Mouse (Mus musculus) left cerebral cortex, adult 11 months (tissue): Measurements from ENCODE around the gene Mpped2.

Experiments used
- DNase-seq: peaks from one replicate; pipeline ENCODE4 v3.0.0; 2022; ENCODE audit warnings: low spot score

Mpped2 gene

GRCm38 (mm10) chr2:106692783-106693701 is at the start of gene Mpped2:
Mpped2 (plus strand) TSS chr2:106693269.
- no peak for DNase-seq

DNA sequence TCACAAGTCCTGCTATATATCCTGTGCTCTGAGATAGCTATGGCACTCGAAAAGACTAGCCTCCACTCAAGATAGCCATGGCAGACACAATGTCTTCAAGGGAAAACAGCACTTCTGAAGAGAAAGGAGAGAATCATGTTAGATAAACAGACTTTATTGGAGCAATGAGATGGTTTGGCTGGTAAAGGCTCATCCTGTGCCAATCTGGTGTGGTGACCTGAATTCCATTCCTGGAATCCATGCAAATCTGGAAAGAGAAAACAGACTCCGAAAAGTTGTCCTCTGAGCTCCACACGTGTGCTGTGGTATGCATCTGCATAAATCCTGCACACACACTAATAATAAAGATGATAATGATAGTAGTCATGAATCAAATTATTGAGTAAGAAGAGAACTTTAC is 48.3 kb upstream of the Mpped2 start:
- DNase-seq: no peak

GRCm38 (mm10) chr2:106649686-106650570 is 43.1 kb upstream of the Mpped2 start:
- DNase-seq: peak; percentile 81

- DNase-seq: no peak
These were observed 40.9 kb upstream of the Mpped2 start for GRCm38 (mm10) chr2:106652151-106652550.

DNA sequence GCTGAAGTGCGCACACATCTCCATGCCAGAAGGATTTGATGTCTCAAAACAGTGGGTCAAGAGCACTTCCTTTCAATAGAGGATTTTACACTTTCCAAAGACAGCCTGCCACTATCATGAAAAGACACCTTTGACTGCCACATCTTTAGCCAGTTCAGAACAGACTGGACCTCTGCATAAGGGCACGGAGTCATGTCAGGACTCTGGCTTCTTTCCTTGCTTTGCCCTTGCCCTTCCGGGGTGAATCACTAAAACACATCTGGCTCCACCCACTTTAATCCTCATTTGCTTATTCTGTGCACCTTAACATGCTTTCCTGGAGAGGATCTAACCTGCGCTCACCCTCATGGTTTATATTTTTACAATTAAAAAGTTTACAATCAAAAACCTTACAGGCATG is 40.3 kb upstream of the Mpped2 start:
- DNase-seq: no peak

GRCm38 (mm10) chr2:106653261-106653660 is 39.8 kb upstream of the Mpped2 start:
- no peak for DNase-seq

- no peak for DNase-seq
These were observed 37.8 kb upstream of the Mpped2 start for GRCm38 (mm10) chr2:106655271-106655670.

DNA sequence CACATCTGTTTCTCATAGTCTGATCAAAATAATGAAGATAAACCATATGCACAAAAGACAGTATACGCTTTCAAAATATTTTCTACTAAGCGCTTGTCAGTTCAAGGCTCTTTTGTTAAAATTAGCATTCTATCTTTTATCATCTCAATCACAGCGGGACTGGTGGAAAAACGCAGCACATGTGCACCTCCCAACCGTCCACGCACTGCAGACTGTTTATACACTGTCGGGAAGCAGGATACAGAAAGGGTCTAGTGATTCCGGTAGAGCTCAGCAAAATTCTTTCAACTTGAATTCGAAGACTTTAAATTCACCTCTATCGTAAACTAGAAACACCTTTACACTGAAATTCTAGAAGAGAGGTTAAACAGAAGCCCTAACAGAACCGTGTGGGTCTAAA is 27.8 kb upstream of the Mpped2 start:
- no peak for DNase-seq

DNA sequence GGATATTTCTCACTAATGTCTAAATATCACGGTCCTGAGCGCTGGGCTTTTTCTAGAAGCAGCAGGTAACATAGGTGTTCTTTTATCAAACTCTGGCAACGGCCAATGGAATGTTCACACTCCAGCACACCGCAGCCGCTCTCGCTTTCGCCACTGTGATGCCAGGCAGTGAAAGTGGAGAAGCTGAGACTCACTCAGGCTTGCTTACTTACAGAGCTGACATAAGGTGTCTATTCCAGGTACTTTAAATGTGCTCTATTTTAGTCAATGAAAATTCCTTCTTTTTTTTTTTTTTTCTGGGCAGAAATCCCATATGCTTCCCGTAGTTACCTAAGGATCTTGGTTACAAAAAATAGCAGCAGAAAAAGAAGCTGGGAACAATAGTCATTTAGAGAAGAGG is 18.8 kb upstream of the Mpped2 start:
- DNase-seq: no peak

DNA sequence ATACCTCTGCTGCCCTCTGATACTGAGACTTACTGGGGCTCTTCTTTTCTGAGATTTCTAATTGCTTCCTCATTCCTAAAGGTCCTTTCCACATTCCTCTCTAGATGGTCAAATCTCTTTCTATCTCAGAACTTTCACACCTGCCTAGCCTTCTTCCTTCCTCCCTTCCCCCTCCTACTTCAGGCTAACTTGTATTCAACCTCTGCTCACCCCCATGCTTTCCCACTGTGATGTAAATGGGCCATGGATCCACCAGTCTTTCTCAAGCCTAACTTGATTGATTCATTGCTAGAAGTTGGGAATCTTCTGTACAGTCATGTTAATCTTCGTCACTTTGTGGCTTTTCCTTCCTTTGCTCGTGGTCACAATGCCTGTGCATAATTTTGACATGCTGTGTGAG is 15.6 kb upstream of the Mpped2 start:
- DNase-seq: no peak

DNA sequence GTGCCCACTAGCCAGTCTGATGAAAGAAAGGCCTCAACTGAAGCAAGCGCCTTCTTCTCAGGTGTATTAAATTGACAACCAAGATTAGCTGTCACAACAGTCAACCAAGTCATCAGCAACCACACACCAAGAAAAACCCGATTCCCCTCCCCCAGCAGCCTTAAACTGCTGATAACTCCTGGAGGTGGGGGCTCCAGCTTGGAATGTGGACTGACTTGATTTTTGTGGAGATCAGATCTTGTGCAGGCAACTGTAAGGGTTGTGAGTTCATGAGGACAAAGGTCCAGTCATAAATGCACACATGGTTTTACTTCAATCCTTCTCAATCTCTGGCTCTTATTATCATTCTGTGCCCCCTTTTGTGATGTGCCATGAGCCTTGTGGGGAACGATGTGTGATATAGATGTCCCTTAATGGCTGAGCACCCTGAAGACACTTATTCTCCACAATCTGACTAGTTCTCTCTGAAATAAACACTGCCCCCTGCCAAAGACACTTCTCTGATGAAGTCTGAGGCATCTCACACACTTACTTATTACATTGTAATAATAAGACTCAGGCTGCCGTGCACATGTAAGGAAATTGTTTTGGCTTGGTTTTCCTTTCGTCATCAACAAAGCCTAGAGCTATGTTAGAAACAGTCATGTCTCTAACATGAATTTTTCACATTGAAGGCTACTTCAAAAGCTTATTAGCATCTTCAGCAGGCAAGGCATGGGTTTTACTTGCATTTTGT is 13.2 kb upstream of the Mpped2 start:
- no peak for DNase-seq

DNA sequence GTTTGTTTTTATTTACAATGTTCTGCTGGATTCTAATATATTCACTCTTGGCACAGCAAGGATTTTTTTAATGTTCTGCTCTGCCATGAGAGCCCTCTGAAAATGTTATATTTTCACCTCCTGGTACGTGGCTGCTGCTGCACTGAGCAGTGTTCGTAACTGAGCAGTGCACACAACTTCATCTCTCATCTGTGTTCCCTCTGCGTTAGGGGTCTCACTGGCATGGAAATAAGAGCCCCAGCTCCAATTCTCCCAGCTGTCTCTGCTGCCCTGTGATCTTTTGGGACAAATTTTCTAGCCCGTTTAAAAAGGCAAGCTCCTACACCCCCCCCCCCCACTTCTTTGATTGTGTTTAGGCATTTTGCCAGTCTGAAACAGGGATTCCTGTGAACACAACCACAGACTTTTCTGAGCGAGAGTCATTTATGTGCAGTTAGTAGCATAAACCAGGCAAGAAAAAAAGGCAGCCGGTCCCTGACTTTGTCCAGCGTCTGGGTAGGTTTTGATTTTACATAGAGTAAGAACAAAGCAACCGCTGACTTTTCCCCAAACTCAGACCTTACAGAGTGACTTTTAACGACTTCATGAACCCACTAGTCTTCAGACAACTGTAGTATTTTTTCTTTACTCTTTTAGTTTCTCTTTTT is 9.8 kb upstream of the Mpped2 start:
- no peak for DNase-seq

DNA sequence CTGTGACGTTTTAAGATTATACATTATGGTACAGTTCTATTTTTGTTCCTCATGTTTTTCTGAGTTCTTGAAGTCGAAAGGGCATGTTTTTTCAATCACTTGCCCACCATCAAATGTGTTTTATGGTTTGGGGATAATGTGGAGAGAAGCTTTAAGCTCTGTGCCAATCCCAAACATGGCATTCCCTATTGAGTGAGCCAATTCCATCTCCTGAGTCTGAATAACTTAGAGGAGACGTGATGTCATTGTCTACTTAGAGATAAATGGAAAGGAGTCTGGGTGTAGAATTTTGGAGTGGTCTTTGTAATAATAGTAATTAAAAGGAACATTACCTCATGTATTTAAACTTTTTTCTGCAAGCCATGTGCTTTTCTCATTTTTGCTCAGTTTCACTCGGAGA is 9.2 kb upstream of the Mpped2 start:
- no peak for DNase-seq

GRCm38 (mm10) chr2:106691753-106692363 is 1.2 kb upstream of the Mpped2 start:
- no peak for DNase-seq

DNA sequence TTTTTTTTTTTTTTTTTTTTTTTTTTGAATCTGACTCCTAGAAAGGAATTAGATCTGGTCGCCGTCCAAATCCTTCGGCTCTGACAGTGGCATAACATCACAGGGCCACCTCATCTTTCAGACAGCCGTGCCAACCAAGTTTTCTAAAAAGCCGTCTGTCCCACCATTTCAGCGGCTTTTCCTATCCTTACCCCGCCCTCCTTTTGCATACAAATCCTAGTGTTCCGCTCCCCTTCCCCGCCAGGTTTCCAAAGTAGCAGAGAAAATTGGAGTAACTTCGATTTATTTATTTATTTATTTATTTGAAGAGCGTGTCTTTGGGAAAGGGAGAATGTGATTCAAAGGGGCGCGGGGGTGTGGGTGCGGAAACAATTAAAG is 675 bp upstream of the Mpped2 start:
- DNase-seq: no peak

DNA sequence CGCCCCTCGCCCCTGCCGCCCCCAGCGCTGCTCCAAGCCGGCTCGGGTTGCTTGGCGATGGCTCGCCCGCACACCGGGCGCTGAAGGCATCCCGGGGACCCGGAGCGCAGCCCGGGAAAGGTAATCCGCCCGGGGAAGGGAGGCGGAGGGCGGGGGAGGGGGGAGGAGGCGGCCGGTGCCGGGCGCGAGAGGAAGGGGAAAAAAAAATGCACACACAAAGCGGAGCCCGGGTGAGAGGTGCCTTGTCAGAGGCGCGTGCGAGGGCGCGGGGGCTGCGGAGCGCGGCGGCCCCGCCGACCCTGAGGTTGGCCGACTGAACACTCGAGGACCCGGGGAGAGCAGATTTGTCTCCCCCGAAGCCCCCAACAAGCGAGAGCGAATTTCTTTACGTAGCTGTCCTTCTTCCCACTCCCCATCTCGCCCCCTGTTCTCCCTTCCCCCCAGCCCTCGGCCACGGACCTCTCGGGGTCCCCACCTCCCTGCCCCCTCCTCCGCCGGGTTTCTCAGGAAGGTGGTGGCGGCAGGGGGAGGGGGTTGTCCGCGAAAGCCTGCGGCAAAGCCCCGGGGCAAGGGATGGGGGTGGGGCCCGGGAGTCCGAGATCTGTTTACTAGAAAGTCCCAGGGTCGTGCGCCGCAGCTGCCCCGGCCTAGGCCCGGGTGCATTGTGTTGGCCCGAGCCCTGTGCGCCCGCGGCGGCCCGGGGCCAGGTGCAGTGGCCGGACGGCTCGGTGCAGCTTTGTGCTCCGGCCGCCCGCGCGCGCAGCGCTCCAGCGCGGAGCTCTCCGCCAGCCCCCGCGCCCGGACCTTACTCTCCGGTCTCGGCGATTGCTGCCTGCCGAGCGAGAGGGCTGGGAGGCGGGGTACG is 865 bp downstream of the Mpped2 start:
- DNase-seq: no peak

GRCm38 (mm10) chr2:106694567-106694885 is 1.5 kb downstream of the Mpped2 start:
- DNase-seq: no peak

GRCm38 (mm10) chr2:106694886-106695733 is 2.0 kb downstream of the Mpped2 start:
- DNase-seq: no peak

DNA sequence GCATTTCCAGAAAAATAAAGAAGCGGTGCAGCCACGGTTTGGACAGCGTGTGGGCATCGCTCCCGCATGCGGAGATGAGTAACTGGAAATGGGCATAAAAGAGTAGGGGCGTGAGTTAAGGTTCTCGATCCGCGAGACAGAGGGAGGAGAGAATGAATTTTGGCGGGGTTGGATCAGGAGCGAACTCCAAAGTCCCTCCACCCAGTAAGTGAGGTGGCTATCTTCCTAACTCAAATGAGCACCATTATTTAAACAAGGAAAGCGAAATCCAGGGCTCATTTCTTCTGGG is 2.6 kb downstream of the Mpped2 start:
- no peak for DNase-seq

GRCm38 (mm10) chr2:106696372-106696771 is 3.3 kb downstream of the Mpped2 start:
- DNase-seq: no peak
